Mouse (Mus musculus) 3134 (cell line): ENCODE data around the gene Abtb2.

Experiments used
- DNase-seq: peaks from one replicate; pipeline ENCODE4 v3.0.0-alpha.2; 2011; ENCODE audit warnings: low spot score; ENCODE audit not compliant: insufficient read length; ENCODE audit errors: extremely low read depth

Abtb2 gene

DNA sequence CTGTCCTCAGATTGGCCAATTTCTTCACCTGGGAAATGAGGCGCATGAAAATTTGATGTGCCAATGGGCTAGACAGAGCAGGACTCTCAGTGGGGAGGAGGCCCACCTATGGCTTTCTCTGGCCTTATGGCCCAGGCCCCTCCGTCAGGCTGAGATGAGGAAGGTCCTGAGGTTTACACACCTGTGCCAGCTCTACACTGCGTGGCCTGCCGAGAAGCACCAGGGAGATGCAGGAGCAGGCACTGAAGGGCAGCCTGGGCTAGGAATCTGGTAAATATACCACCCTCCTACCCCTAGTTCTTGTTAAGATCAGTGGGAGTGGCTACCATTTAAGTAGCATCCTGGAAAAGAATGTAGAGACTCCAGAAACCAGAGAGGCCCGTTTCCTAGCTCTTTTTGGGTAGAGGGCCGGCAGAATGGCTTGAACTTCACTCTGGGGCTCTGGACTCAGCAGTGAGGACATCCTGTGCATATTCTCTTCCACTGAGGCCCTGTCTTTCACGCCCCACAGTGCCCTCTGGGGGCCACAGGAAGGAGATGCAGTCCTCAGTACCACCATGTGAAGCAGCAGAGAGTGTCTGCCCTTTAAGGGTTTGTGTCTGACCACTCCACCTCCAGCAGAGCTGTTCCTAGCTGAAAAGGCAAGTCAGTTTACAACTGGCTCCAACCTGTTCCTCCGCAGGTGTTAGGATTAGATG lies 152.6 kb downstream of the Abtb2 start:
- no peak for DNase-seq

DNA sequence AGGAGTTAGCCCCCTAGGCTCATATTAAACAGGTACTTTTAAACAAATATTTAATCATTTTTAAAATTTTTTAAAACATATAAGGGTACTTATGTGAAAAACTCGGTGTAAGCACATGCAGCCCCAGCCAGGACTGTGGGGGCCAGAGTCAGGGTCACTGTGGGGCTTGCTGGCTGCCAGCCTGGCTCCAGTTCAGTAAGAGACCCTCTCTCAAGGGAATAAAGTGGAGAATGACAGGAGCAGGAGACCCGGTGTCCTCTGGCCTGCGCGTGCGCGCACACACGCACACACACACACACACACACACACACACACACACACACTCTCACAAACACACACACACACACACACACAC lies 153.2 kb downstream of the Abtb2 start:
- DNase-seq: no peak

DNA sequence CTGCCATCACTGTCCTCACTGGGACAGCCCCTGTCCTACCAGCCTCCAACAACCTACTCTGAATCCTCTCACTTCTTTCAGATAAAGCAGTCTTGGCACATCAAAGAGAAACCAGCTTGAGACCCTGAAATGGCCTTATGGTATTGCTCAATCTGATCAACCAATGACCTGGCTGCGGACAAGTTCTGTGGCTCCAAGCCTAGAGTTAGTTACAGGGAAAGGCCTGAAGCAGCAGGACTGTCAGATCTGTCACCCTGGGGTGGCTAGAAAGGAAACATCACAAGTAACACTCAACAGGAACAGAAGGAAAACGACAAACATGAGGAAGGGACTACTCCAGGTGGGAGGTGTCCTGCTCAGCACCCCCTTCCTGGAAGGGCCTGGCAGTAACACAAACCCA lies 158.4 kb downstream of the Abtb2 start:
- no peak for DNase-seq

DNA sequence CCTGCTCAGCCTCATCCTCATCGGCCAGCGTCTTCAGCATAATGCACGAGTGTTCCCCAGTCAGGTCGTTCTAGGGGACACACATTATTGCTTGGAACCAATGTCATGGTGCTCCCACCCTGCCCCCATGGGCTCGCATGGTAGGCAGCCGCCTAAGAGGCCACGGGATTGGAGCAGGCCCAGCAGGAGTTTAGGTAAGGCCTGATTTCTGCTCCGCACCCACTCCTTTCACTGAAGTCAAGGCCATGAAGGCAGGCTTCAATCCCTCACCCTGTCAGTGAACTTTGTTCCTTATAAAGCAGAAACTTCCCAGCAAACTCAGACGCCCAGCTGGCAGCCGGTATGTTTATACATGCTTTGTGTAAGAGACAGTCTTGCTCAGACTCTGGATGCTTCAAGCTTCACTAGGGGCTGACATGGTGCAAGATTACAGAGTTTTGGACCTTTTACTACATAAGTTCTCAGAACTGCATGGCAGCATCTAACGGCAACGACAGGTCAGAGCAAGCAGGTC lies 162.0 kb downstream of the Abtb2 start:
- DNase-seq: no peak

DNA sequence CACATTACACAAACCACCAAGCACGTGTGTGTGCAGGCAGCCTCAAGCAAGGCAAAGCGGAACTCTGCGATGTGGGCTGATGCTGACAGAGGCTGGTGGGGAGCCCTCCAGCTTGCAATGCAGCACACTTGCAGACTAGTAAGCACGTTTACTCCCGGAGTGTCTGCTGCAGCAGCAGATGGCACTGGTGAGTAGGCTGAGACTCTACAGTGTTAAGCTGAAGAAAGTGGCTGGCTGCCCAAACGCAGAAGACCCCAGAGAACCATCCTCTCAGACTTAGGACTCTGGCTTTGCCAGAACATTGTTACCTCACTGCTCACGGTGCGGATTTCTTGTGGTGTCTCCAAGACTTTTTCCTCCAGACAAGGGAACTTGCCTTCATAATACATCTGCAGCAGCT lies 164.9 kb downstream of the Abtb2 start:
- no peak for DNase-seq

DNA sequence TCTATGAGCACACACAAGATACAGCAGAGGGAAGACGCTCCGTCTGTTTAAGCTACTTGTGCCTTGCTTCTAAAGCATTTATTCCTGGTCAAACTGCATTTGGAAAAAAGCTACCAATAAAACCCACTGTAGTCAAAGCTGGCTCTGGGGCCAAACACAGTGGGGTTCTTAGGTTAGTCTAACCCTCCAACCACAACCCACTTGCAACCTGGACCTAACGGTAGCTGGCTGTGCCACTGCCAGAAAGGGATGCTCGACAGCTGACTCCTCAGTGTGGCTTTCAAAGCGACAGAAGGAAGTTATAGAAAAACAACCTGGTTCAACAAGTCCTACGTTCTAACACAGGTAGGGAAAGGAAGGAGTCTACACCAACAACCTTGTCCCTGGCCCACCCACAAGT lies 165.3 kb downstream of the Abtb2 start:
- DNase-seq: no peak

DNA sequence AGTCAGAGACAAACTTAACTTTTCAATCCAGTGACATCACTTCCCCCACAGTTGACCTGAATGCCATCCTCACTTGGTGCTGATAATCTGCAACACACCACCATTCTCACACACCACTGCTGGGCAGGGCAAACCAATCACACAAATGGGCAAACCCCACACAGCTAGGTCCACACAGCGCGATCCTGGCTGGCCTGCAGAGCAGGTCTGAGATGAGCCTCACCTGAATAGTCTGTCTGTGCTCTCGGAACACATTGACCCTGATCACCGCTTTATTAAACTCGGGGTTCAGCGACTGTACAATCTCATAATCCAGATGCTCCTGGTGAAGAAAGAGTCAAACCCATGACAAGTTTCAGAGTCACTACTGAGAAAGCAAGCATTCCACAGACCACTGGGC lies 176.7 kb downstream of the Abtb2 start:
- DNase-seq: no peak

DNA sequence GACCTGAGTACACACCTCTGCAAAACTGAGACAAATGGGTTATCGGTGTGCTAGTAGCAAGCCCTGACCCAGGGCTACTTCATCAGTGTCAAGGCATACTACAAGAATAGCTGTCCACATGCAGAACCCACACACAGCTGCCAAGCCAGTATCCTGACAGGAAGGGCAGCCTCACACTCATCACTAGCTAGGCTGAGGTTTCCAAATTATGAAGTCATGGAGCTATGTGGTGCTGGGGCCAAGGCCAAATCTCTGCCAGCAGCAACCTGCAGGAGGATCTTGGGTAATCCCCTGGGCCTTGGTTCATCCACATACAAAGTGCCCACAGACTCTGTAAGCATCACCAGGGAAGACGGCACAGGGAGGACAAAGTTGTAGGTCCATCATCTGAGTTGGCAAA lies 177.4 kb downstream of the Abtb2 start:
- no peak for DNase-seq

DNA sequence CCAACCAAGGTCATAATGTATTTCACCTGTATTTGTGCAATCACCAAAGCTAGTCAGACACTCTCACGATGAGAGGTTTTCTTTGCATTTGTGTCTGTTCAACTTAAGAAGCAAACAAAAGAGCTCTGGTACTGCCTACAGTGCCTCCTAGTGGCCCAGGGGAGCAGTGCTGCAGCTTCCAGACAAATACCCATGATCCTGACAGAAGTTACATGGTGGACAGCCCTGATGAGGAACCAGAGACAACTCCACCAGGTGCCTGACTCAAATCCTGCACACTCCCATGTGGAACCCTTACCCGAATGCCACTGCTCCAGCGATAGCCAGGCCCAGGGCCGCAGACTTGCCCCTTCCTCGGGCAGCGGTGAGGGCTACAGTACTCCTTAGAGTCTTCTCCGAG lies 177.9 kb downstream of the Abtb2 start:
- DNase-seq: peak; percentile 32

DNA sequence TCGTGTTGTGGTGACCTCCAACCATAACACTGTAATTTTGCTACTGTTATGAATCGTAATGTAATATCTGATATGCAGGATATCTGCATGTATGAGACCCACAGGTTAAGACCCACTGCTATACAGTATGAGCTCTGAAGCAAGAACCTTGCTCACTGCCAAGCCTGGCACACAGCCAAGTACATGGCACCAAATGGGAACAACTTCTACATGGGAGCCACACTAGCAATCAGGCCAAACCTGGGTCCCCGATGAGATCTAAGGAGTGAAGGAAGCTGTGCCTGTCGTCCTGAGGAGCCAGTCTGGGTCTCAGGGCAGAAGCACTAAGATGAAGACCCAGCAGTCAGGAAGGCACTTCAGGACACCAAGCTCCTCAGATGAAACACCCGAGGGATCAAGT lies 179.4 kb downstream of the Abtb2 start:
- no peak for DNase-seq

DNA sequence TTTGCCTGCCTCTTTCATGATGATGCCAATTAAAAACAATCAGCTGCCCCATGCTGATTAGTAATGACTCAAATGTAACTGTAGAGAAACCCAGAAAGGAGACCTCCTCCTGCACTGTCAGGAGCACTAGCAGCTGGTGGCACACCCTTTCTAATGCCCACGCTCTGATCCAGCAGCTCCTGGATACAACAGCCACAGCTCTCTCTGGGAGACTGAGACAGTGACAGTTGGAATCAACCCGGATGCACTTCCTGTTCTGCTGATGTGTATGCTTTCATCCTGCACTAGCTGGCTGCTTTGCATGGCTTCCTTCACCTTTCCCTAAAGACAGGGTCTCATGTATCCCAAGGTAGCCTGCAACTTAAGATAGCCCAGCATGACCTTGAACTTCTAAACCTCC lies 180.0 kb downstream of the Abtb2 start:
- no peak for DNase-seq

DNA sequence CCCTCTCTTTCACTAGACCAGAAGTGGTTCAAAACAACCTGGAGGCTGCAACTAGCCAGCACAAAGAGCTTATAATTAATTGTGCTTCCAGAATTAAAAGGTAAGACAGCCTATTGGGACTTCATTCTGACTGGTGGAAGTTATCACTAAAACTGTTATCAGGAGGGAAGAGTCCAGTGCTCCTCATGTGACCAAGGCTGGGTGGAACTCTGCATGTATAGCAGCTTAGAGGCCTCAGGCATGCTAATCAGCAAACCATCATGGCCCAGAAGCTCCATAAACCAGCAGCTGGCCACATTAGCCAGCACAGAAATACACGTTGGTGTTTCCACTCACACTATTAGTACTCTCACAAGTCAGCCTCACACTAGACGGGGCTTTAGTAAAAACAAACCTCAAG lies 180.7 kb downstream of the Abtb2 start:
- DNase-seq: no peak

DNA sequence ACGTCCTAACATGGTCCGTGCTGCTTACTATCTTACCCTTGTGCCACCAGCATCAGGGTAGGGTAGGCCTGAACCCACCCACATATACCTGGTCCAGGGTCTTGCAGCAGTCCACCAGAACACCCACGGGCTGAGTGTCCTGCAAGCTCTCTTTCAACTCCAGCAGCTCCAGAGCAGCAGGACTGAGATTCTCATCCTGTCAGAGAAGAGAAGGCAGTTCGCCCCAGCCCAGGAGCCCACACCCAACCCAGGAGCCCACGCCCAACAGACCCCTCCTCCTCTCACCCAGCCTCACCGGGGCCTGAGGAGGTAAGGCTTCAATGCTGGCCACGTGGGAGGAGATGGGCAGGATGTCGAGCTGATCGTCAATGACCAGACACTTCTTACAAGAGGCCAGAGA lies 181.8 kb downstream of the Abtb2 start:
- DNase-seq: no peak

DNA sequence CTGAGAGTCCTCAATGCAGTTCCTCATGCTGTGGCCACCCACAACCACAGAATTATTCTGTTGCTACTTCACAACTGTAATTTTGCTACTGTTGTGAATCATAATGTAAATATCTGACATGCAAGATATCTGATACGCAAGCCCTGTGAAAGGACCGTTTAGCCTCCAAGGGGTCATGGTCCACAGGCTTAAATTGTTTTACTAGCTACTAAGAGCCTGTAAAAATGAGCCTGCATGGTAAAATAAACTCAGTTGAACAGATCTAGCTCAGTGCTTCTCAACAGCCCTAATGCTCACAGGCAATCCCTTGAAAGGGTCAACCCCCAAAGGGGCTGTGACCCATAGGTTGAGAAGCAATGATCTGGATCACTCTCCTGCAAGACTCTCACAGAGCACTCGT lies 183.0 kb downstream of the Abtb2 start:
- no peak for DNase-seq

DNA sequence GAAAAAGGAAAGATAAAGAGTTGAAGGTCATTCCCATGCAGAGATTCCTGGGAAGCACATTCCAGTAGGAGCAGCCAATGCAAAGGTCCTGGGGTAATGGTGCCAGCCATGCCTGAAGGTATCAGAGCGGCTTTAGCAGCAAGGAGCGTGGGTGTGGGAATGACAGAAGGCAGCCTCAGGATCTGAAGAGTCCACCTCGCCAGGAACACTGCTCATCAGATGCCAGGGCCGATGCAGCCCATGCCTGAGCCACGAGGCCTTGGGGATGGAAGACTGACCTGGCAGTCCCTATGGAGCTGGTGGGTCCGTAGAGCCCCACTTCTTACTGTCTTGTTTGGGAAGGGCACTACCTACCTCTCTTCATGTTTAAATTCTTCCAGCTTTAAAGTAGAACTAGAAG lies 185.7 kb downstream of the Abtb2 start:
- no peak for DNase-seq

DNA sequence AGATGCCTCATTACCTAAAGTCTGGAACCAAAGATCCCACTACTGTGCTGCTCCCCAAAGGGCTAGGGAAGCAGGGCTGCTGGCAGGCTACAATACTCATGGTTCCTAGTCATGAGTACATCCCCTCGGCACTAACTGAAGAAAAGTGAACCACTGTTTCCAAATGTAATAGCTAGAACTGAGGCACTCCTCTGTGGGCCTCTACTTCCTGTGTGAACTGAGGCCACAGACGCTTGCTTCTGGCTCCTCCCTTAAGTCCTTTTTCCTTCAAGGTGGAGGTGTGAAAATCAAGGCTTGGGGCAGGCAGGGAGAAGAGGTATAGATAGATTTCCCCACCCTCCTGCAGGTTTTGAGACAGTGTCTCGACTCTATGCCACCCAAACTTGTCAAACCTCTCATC lies 188.5 kb downstream of the Abtb2 start:
- no peak for DNase-seq

DNA sequence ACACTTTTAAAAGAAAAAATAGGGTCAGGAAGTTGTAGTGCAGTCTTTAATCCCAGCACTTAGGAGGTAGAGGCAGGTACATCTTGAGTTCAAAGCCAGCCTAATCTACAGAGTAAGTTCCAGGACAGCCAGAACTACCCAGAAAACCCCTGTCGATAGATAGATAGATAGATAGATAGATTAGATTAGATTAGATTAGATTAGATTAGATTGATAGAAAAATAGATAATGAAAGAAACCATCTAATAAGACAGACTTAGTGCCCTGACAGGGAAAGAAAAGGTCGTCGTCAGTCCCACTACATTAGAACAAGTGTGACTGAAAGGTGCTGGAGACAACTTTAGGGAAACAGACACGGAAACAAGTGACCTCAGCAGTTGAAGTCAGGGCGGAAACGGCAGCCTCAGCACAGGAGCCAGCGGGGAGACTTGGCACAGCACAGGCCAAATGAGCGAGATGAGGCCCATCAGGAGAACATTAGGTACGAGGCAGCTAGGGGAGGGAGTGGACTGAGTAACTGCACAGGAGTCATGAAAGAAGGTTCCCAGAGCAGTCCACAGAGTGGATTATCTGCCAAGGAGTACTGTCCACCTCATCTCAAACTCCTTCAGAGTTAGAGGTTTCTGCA lies 189.5 kb downstream of the Abtb2 start:
- no peak for DNase-seq

DNA sequence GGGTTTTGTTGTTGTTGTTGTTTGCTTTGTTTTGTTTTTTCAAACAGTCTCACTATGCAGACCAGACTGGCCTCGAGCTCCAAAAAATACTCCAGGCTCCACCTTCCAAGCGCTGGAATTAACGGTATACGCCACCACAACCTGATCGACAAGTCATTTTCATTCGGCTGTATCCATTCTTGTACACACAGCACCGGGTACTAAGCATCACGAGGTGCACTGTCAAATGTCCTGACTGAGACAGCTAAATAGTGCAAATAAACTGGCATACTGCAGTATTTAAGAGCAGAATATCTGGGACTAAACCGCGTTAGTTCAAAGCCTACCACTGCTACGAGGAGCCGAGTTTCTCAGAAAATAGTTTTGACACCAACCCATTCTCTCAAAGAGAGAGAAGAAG lies 194.3 kb downstream of the Abtb2 start:
- no peak for DNase-seq

DNA sequence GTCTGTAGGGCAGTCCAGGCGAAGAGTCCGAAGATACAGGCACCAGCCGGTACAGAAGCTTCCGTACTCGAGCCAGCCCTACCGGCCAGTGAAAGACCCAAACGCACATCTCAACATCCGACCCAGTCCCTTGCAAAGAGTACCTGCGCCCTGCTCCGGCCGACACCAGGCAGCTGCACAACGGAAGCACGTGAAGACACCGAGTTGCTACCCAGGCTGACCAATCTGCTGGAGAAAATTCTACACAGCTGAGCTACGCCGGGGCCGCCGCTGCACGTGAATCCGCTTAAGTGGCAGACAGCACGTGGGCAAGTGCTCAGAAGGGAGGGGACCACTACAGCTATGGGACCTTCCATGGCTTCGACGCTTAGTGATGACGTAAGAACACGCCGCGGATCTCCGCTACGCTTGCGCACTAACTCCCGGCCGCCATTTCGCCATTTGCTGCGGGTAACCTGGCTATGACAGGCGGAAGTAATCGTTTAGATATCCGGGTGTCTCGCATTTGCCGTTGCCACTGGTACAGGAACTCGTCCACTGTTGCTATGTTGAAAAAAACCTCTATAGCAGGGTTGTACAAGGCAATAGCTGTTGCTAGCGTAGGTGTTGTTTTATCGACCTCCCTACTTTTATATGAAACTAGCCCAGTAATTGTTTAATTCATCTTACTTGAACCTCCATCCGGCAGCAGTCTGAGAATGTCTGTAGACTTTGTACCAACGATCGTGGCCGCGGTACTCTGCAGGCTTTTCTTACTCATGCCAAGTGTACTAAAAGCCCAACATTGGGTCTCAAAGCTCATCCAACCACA lies 195.0 kb downstream of the Abtb2 start, which contains the start of gene Nat10:
Gene Nat10 (minus strand): TSS at position 365 of the 811 bp plus-strand sequence.
- DNase-seq: peak; percentile 91

DNA sequence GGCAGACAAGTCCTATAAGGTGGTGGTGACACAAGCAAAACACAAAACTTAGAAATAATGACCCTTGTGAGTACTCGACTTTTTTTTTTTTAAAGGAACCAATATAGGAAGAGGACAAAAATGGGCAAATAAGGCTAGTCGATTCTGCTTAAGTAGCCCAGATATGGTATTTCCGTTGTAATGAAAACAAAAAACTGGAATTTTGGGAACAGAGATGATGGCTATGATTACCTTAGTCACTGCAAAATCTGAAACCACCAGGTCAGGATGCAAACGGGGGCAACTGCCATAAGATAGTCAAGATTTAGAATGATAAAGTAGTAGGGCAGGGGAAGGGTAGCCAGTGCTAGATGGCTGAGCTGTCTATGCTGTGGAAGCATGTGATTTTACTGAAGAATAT lies 195.9 kb downstream of the Abtb2 start:
- DNase-seq: no peak

DNA sequence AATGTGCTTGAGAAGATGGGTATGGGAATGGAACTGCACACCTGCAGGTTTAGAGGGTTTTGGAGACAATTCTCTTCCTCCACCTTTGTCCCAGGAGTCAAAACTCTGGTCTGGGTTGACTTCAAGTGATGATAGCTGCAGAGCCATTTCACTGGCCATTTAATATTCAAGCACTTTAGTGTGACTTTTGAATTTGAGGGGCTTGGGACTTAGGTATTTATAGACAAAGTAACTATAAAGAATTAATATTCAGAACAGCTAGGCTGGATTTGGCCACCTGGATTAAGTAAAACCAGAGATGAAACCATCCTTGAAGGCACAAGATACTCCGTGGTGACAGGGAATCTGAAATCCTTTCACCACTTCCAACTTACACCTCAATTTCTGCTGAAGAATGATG lies 196.4 kb downstream of the Abtb2 start:
- DNase-seq: no peak
